Mouse (Mus musculus) liver, embryonic 11.5 days (tissue): ENCODE results near the gene H2al2a. TPM values are rescaled to one million over a fixed set of nuclear protein-coding genes. Genes with fewer than 3 reads are reported as not detected.
A peak's percentile ranks its signal among the peaks of the same experiment; 100 is the strongest.

Source experiments
- ATAC-seq: fragments of 200-750 bp; cut with Nextera tagmentation; replicated peaks from 2 replicates; pipeline ENCODE4 v1.8.0; 2017; ENCODE audit warnings: moderate number of reproducible peaks, mild to moderate bottlenecking, moderate TSS enrichment, moderate library complexity; ENCODE audit not compliant: low FRiP score
- DNase-seq: peaks from one replicate; pipeline ENCODE4 v3.0.0-alpha.2; 2017; ENCODE audit warnings: low spot score
- H3K27ac ChIP-seq: fragments of 300-500 bp; sonication (generic); 2 replicates; pipeline ENCODE4 v1.5.1; 2014; ENCODE audit warnings: mild to moderate bottlenecking, low read depth, low read length, control low read depth
- H3K27me3 ChIP-seq: fragments of 300-500 bp; sonication (generic); replicated peaks from 2 replicates; pipeline ENCODE4 v1.6.1; 2014; ENCODE audit warnings: low read length, mixed read lengths; ENCODE audit not compliant: control insufficient read depth, insufficient read depth
- H3K36me3 ChIP-seq: fragments of 300-500 bp; sonication (generic); 2 replicates; pipeline ENCODE4 v1.6.1; 2014; ENCODE audit warnings: mild to moderate bottlenecking, low read length, moderate library complexity, mixed read lengths; ENCODE audit not compliant: control insufficient read depth, insufficient read depth
- H3K4me1 ChIP-seq: fragments of 300-500 bp; sonication (generic); replicated peaks from 2 replicates; pipeline ENCODE4 v1.6.1; 2014; ENCODE audit warnings: low read length, mixed read lengths; ENCODE audit not compliant: control insufficient read depth, insufficient read depth
- H3K4me2 ChIP-seq: fragments of 300-500 bp; sonication (generic); 2 replicates; pipeline ENCODE4 v1.6.1; 2014; ENCODE audit warnings: mild to moderate bottlenecking, control low read depth, moderate library complexity
- H3K4me3 ChIP-seq: fragments of 300-500 bp; sonication (generic); 2 replicates; pipeline ENCODE4 v1.5.1; 2014; ENCODE audit warnings: low read depth, low read length, control low read depth
- H3K9ac ChIP-seq: fragments of 300-500 bp; sonication (generic); 2 replicates; pipeline ENCODE4 v1.6.1; 2014; ENCODE audit warnings: low read depth, low read length, control low read depth
- H3K9me3 ChIP-seq: fragments of 300-500 bp; sonication (generic); 2 replicates; pipeline ENCODE4 v1.6.1; 2016; ENCODE audit warnings: low read length, inconsistent platforms, mixed read lengths; ENCODE audit not compliant: control insufficient read depth
- WGBS: fragments of 180-500 bp; shearing (Covaris S2); extraction: QIAGEN DNeasy Blood & Tissue Kit; methylation state at CpG from one replicate; pipeline ENCODE4 v1.1.7; 2014; 5-methylcytosine and 5-hydroxymethylcytosine counted together
- polyA plus RNA-seq: library from polyadenylated mRNA; unstranded; fragments of >200 nt; fragmentation: Nextera tagmentation; extraction: Ambion mirVana; gene quantifications from 2 replicates; pipeline ENCODE4 v1.2.1, GENCODE M21; 2014

The H2al2a gene
- polyA plus RNA-seq = not detected in 2 replicates

DNA sequence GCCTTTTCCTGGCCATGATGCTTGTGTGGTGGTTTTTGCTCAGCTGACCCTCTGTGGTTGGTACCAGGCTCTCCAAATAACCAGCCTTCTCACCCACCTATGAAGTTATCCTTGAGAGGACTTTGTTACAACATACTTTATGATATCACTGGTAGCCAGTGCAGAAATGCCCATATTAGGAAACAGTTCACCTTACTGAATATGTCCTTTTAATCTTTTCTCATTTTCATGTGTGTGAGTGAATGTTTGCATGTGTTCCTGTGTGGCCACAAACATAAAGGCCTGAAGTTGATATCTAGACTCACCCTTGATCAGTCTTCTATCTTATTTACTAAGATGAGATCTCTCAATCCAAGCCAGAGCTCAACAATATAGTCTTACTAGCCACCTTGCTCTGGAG is at the start of gene H2al2a:
TSS of gene H2al2a (minus strand) at position 101 of the 400 bp plus-strand sequence.
- Histone ChIP-seq H3K4me1 (no peaks in the 10 kb centered on the region), H3K27ac (no peak within 1 kb of the TSS), H3K9me3 (no peaks in the 10 kb centered on the region), H3K36me3 (no peaks in the 10 kb centered on the region), H3K27me3 (no peaks in the 10 kb centered on the region), H3K4me2 (no peak within 1 kb of the TSS), H3K4me3 (no peak within 1 kb of the TSS), H3K9ac (no peak within 1 kb of the TSS)
- DNase-seq = no peak
- no peak for ATAC-seq

DNA sequence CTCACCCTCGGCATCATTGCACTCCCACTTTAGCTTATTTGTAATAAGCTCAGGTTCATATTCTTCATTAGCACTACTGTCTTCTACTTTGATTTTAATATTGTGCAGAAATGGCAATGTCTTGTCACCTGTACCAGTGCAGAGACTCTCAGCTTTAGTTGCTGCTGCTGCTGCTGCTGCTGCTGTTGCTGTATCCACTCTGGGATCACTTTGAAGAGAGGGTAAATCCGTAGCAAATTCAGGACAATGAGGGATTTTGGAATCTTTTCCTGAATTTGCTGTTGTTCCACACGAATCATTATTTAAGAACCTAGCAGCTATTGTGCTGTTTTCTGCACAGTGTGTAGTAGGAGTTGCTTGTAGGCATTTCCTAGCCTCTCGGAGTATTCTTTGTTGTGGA is 49.4 kb upstream of the H2al2a start:
- Histone ChIP-seq H3K4me2 (peak overlapping the region; percentile 96), H3K9ac (peak overlapping the region; percentile 88), H3K9me3 (no peaks in the 10 kb centered on the region), H3K27me3 (peaks cover 18% of the 10 kb centered on the region), H3K36me3 (no peaks in the 10 kb centered on the region), H3K27ac (no peak overlapping the region), H3K4me3 (peak overlapping the region; percentile 86), H3K4me1 (peaks cover 12% of the 10 kb centered on the region)
- ATAC-seq = no peak
- DNase-seq = no peak
- 8% methylated on average over 4 of the region's 4 CpGs for WGBS

GRCm38 (mm10) chr2:18045781-18046181 is 49.0 kb upstream of the H2al2a start:
- Histone ChIP-seq H3K9ac (peak overlapping the region; percentile 88), H3K4me2 (peak overlapping the region; percentile 96), H3K4me3 (peak overlapping the region; percentile 86), H3K27ac (no peak overlapping the region), H3K4me1 (peaks cover 14% of the 10 kb centered on the region), H3K36me3 (no peaks in the 10 kb centered on the region), H3K9me3 (no peaks in the 10 kb centered on the region), H3K27me3 (peaks cover 18% of the 10 kb centered on the region)
- ATAC-seq (no peak), DNase-seq (no peak)
- WGBS = 43% methylated on average over 6 of the region's 6 CpGs

DNA sequence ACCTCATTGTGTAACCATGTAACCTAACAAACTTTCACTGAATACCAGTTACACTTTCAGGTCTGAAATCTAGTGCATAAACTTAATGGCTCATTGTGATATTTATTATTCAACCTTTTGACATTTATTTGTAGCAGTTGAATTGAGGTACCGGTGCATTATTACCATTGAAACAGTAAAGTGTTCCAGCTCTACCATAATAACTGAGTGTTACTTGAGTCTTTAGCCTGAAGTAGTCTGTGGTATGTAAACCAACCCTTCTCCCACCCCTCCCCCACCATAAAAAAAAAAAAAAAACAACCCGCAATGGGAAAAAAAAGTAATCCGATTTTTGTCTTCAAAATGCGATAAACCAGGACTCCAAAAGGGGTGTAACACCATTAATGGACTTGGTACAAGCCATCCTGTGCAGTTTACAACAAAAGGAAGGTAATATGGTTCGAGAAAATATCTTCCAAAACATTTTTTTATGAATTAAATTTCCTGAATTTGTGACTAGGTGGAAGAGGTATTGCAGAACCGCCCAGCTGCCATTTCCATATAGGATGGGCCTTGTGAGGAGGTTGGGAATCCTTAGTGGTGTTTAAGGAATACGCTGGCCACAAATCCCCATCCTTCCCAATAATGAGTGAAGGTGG is 48.5 kb upstream of the H2al2a start:
- Histone ChIP-seq H3K36me3 (no peaks in the 10 kb centered on the region), H3K27me3 (peaks cover 23% of the 10 kb centered on the region), H3K4me3 (peak overlapping the region; percentile 86), H3K4me1 (peaks cover 18% of the 10 kb centered on the region), H3K9me3 (no peaks in the 10 kb centered on the region), H3K4me2 (peak overlapping the region; percentile 96), H3K27ac (no peak overlapping the region), H3K9ac (peak overlapping the region; percentile 88; the same call in 1 of the 2 replicates)
- WGBS = 36% methylated on average over 7 of the region's 7 CpGs
- DNase-seq (no peak), ATAC-seq (no peak)

DNA sequence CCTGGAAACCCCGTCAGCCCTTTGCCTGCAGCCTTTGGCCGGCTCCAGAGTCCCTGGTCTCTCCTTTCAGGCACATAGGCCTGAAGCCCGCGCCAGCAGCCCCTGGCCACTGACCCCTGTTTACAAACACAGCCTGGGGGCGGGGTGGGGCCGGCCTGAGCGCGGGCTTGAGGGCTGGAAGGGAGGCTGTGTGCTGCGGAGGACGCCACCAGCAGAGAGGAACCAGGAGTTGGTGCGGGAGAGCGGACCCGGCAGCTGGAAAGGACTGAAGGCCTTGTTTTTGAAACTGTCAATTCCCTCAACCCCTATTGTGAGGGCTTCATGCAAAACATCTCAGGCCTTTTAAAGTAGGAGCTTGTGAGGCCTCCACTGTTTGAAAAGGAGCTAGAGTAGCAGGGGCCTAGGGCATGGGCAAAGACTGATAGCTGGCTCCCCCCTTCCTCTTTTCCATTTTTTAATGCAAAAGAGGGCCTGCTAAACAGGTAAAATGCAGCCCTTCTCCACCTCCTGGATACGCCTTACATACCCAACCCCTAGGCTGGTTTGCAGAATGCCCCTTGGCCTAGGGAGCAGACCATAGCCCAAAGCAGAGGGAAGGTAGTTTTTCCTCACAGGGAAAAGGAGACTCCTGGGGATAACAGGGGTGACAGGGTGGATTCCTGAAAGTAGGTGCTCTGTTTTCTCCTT is 44.6 kb upstream of the H2al2a start:
- peak overlapping the region; percentile 38; the same call in 1 of the 2 replicates for H3K27ac ChIP-seq
- no peak for DNase-seq
- no peaks in the 10 kb centered on the region for H3K36me3 ChIP-seq
- 0 out of 2 replicates have a peak overlapping the region, but pooled peaks have one; percentile 0 for H3K4me3 ChIP-seq
- H3K27me3 ChIP-seq = peaks cover 24% of the 10 kb centered on the region
- H3K4me2 ChIP-seq = peak overlapping the region; percentile 41
- H3K4me1 ChIP-seq = peaks cover 18% of the 10 kb centered on the region
- 30% methylated on average over 14 of the region's 14 CpGs for WGBS
- peak; percentile 60 for ATAC-seq
- no peaks in the 10 kb centered on the region for H3K9me3 ChIP-seq
- H3K9ac ChIP-seq = peak overlapping the region; percentile 52

- peaks cover 18% of the 10 kb centered on the region for H3K4me1 ChIP-seq
- H3K9ac ChIP-seq = peak overlapping the region; percentile 52
- ATAC-seq = 0 out of 2 replicates have a peak, but pooled peaks have one; percentile 41
These were observed 43.8 kb upstream of the H2al2a start for GRCm38 (mm10) chr2:18040347-18041160.

GRCm38 (mm10) chr2:18039566-18040290 is 43.0 kb upstream of the H2al2a start:
- Histone ChIP-seq H3K9me3 (no peaks in the 10 kb centered on the region), H3K9ac (peak overlapping the region; percentile 62), H3K4me1 (peaks cover 18% of the 10 kb centered on the region), H3K4me3 (peak overlapping the region; percentile 16; the same call in 1 of the 2 replicates), H3K27ac (peak overlapping the region; percentile 38), H3K4me2 (peak overlapping the region; percentile 57), H3K36me3 (no peaks in the 10 kb centered on the region), H3K27me3 (peaks cover 17% of the 10 kb centered on the region)
- no peak for DNase-seq
- ATAC-seq = peak; percentile 31; the same call in 1 of the 2 replicates
- WGBS = 18% methylated on average over 46 of the region's 46 CpGs

More at GRCm38 (mm10) chr2:18040347-18041160, 43.8 kb upstream of the H2al2a start:
- peak overlapping the region; percentile 38 for H3K27ac ChIP-seq
- no peak for DNase-seq
- peak overlapping the region; percentile 41 for H3K4me2 ChIP-seq
- H3K4me3 ChIP-seq = 0 out of 2 replicates have a peak overlapping the region, but pooled peaks have one; percentile 5
- H3K9me3 ChIP-seq = no peaks in the 10 kb centered on the region
- WGBS = 54% methylated on average over 27 of the region's 27 CpGs
- H3K27me3 ChIP-seq = peaks cover 17% of the 10 kb centered on the region
- H3K36me3 ChIP-seq = no peaks in the 10 kb centered on the region

DNA sequence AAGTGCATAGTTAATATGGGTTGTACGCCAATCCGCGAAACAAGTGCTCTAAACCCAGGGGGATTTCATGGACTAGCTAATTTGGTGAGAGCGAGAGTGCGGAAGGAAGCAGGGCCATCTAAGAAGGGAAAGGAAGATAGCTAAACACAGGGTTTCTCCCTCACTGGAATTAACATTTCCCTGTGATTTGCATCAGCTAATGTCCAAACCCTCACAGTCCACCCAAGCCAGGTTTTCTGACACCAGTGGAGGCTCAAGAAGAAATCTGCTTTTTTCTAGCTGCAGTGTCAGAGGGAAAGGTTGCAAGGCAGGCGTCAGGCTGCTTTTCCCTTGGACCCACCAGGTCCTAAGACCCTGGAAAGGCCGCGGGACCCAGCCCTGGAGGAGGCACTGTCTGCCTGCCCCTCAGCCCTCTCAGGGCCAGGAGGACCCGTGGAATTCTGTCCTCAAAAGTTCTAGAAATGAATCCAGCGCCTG is 42.2 kb upstream of the H2al2a start:
- Histone ChIP-seq H3K27ac (no peak overlapping the region), H3K4me3 (no peak overlapping the region), H3K36me3 (no peaks in the 10 kb centered on the region), H3K27me3 (peaks cover 17% of the 10 kb centered on the region), H3K9ac (no peak overlapping the region), H3K9me3 (no peaks in the 10 kb centered on the region), H3K4me1 (peaks cover 18% of the 10 kb centered on the region), H3K4me2 (no peak overlapping the region; the same call in 1 of the 2 replicates)
- ATAC-seq = no peak
- WGBS = 58% methylated on average over 10 of the region's 10 CpGs
- no peak for DNase-seq
